Mouse (Mus musculus) thymus, adult 2 months (tissue): ENCODE measurements around the gene Fgfr2.

Experiments used
- CTCF ChIP-seq: fragments of 200-500 bp; IDR thresholded peaks from 2 replicates; pipeline ENCODE4 v1.5.1; 2012; ENCODE audit warnings: mild to moderate bottlenecking, control low read depth, low read length, moderate library complexity, borderline replicate concordance; ENCODE audit not compliant: control insufficient read depth, poor library complexity, insufficient read depth; ENCODE audit errors: extremely low read depth
- POLR2A ChIP-seq: fragments of 200-500 bp; IDR thresholded peaks from 2 replicates; pipeline ENCODE4 v1.6.1; 2012; ENCODE audit warnings: mild to moderate bottlenecking, low read length, control low read depth, moderate library complexity; ENCODE audit not compliant: control insufficient read depth, poor library complexity, insufficient read depth; ENCODE audit errors: extremely low read depth

DNA sequence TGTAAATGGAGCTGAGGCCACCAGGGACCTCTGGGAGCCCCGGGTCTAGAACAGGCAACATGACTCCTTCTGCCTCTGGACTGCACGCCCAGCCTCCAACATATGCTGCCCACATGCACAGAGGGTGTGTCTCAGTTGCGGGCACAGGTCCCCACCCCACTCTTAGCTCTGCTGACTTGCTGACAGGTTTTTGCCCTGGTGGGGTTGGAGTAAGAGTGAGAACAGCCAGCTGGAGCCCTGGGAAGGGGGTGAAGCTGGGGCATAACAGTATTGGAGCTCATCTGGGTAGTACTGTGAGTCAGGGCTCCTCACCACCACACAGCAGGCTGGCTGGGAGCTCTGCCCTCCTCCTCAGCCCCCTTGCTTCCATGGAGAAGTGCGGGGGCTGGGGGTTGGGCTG lies 423.0 kb downstream of the Fgfr2 start:
- no peak for TF ChIP-seq CTCF
- TF ChIP-seq POLR2A, result no peak
